ENCODE assay signal across 8 mouse cellular contexts in the genomic region with DNA sequence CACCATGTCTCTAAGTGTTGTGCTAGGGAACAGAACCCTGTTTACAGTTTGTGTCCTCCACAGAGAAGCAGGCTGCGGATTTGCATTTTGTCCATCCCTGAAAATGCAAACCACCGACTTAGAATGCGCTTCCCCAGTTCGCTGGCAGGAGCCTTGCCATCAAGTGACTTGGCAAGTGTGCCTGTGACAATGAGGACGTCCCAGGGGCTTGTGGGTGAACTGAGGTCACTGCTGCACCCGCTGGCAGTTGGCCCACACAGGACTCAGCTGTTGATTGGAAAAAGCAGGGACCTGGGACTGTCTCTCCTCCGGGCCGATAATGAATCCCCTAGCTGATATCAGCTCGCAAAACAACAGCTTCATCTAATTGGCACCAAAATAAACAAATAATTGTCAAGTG. TPM values are rescaled to one million over a fixed set of nuclear protein-coding genes. Genes with fewer than 3 reads are reported as not detected.
DNase-seq lines count a peak whose midpoint lies in the region; ATAC-seq and TF ChIP-seq lines count a peak whose summit lies in the region.

No protein-coding gene starts in this region.

- no peaks in the 10 kb centered on the region for H3K4me1 ChIP-seq in embryonic facial prominence, embryonic 14.5 days (ENCODE audit: control insufficient read depth, insufficient read depth, low read length)
- H3K4me1 ChIP-seq in embryonic facial prominence, embryonic 10.5 days: peaks cover 4% of the 10 kb centered on the region
- no peaks in the 10 kb centered on the region for H3K4me1 ChIP-seq in thymus, adult 2 months (replicated peaks; ENCODE audit: control insufficient read depth, insufficient read depth, low read length)

- H3K9me3 ChIP-seq in embryonic facial prominence, embryonic 14.5 days (ENCODE audit: control insufficient read depth, low read length): no peaks in the 10 kb centered on the region
- H3K9me3 ChIP-seq in embryonic facial prominence, embryonic 10.5 days: peaks cover 3% of the 10 kb centered on the region; the same call in 1 of the 2 replicates

- no peak overlapping the region for H3K9ac ChIP-seq in embryonic facial prominence, embryonic 14.5 days (ENCODE audit: low read depth, low read length)

- no peaks in the 10 kb centered on the region for H3K27me3 ChIP-seq in embryonic facial prominence, embryonic 14.5 days (replicated peaks; ENCODE audit: control insufficient read depth, insufficient read depth, low read length)
- no peaks in the 10 kb centered on the region for H3K27me3 ChIP-seq in embryonic facial prominence, embryonic 10.5 days (replicated peaks; ENCODE audit: low read depth, poor library complexity, severe bottlenecking)
- H3K27me3 ChIP-seq in thymus, adult 2 months (ENCODE audit: control insufficient read depth, insufficient read depth, low read length): no peaks in the 10 kb centered on the region; the same call in 1 of the 2 replicates

- no peak overlapping the region for H3K27ac ChIP-seq in embryonic facial prominence, embryonic 14.5 days (replicated peaks; ENCODE audit: low read depth, low read length)
- no peak overlapping the region for H3K27ac ChIP-seq in embryonic facial prominence, embryonic 10.5 days (replicated peaks)
- no peak overlapping the region for H3K27ac ChIP-seq in thymus, adult 2 months (ENCODE audit: control insufficient read depth, insufficient read depth, low read length)

- 45% methylated on average over 9 of the region's 9 CpGs for WGBS in embryonic facial prominence, embryonic 14.5 days
- WGBS in embryonic facial prominence, embryonic 10.5 days: 43% methylated on average over 9 of the region's 9 CpGs
- 67% methylated on average over 9 of the region's 9 CpGs for WGBS in thymus, adult 2 months

- ATAC-seq in embryonic facial prominence, embryonic 14.5 days (ENCODE audit: low read depth): peak; percentile 58; the same call in 1 of the 2 replicates

- H3K36me3 ChIP-seq in embryonic facial prominence, embryonic 14.5 days (ENCODE audit: control insufficient read depth, insufficient read depth, low read length): no peaks in the 10 kb centered on the region
- H3K36me3 ChIP-seq in embryonic facial prominence, embryonic 10.5 days (replicated peaks): peaks cover 15% of the 10 kb centered on the region; the same call in 1 of the 2 replicates
- H3K36me3 ChIP-seq in thymus, adult 2 months (ENCODE audit: control insufficient read depth, insufficient read depth, low read length): no peaks in the 10 kb centered on the region

- peak; percentile 45 for DNase-seq in embryonic facial prominence, embryonic 14.5 days (ENCODE audit: low spot score)
- no peak for DNase-seq in embryonic facial prominence, embryonic 10.5 days (ENCODE audit: low spot score)
- DNase-seq in cerebellum, adult 9-10 months: peak; percentile 63
- DNase-seq in gastrocnemius, postnatal 4 days (ENCODE audit: low spot score in 2 of 2): peak; percentile 21 to 31
- peak; percentile 68 for DNase-seq in layer of hippocampus, adult 11-12 months (ENCODE audit: low spot score)
- DNase-seq in lung, postnatal 36 days: peak; percentile 54
- DNase-seq in ovary, postnatal 10 days (ENCODE audit: low spot score): no peak
- DNase-seq in thymus, adult 2 months: no peak

- H3K4me3 ChIP-seq in embryonic facial prominence, embryonic 14.5 days (ENCODE audit: low read depth, low read length): no peak overlapping the region
- H3K4me3 ChIP-seq in embryonic facial prominence, embryonic 10.5 days: no peak overlapping the region
- H3K4me3 ChIP-seq in thymus, adult 2 months (ENCODE audit: control insufficient read depth, insufficient read depth, low read length): no peak overlapping the region

- no peak overlapping the region for H3K4me2 ChIP-seq in embryonic facial prominence, embryonic 14.5 days (ENCODE audit: low read depth, low read length)

- no peak for TF ChIP-seq POLR2A in thymus, adult 2 months (IDR thresholded peaks at IDR 0.05; ENCODE audit: control insufficient read depth, extremely low read depth, insufficient read depth, low read length, poor library complexity)

- no peak for TF ChIP-seq CTCF in thymus, adult 2 months (IDR thresholded peaks at IDR 0.05; ENCODE audit: borderline replicate concordance, control insufficient read depth, extremely low read depth, insufficient read depth, low read length, poor library complexity)

RNA-seq across cellular contexts. Expression of gene Pcolce2, which starts 30.4 kb away (rescaled TPM):
- polyA plus RNA-seq in embryonic facial prominence, embryonic 14.5 days (2014; fragmentation: Nextera tagmentation; extraction: Ambion mirVana): 10.2 and 13.5 TPM in 2 replicates
- 4.5 and 5.5 TPM in 2 replicates for polyA plus RNA-seq in embryonic facial prominence, embryonic 10.5 days (2016; fragmentation: Nextera tagmentation; extraction: Ambion mirVana)
- 1 to 10 TPM; 5.6 to 6.6 TPM for total RNA-seq in gastrocnemius, postnatal 4 days (2021)
- polyA plus RNA-seq in thymus, adult 2 months (2012; rRNA removed): 0.38 and 0.46 TPM in 2 replicates

Comparison
In these comparisons a context has a peak if more than half of its experiments do, and no peak if none do; other contexts are left out.
1. DNase-seq: peak in embryonic facial prominence, embryonic 14.5 days (single experiment), cerebellum, adult 9-10 months (single experiment), gastrocnemius, postnatal 4 days (2 of 2), layer of hippocampus, adult 11-12 months (single experiment) and lung, postnatal 36 days (single experiment); none in embryonic facial prominence, embryonic 10.5 days (single experiment), ovary, postnatal 10 days (single experiment) and thymus, adult 2 months (single experiment).